Mouse (Mus musculus) spleen, postnatal 36 days (tissue): Measurements from ENCODE around the gene Dlg2.
A peak's percentile ranks its signal among the peaks of the same experiment; 100 is the strongest.

ENCODE experiments used
- DNase-seq, 2 experiments: peaks; one replicate each; pipeline ENCODE4 v3.0.0; 2022; ENCODE audit warnings: low spot score in 2 of 2, mixed read lengths in 1 of 2

The Dlg2 gene

DNA sequence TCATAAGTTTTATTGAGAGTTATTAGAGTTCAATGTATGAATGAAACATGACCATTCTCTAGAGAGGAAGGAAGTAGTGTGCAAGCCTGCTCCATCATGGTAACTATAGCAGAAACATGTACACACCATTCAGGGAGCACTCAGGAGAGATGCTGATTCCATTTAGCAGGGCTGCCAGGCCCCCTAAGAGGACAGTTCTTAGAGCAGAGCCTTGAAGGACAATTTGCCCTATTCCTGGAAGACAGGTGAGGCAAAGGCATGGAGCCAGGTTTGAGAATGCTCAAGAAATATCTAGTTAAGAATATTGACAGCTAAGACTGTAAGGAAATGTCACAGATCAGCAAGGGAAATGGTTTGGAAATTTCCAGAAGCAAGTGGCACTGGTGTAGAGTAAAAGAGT, 1096.8 kb downstream of the Dlg2 start:
- no peak for DNase-seq

DNA sequence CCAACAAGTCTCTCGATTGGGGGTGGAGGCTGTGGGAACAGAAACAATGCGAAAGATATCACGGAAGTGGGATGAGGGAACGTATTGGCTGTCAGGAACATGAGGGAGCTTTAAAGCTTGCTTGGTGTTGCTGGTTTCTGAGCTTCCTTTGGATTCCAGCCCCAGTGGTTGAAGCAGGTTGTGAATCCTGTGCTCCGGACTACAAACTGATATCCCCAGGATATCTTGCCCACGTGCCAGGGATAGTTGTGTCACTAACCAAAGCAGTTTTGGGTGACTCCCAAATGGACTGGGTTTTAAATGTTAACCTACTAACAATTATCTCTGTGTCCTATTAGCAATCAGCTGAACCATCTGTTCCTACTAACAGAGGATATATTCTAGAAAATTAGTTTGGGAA, 1099.7 kb downstream of the Dlg2 start:
- no peak for DNase-seq

DNA sequence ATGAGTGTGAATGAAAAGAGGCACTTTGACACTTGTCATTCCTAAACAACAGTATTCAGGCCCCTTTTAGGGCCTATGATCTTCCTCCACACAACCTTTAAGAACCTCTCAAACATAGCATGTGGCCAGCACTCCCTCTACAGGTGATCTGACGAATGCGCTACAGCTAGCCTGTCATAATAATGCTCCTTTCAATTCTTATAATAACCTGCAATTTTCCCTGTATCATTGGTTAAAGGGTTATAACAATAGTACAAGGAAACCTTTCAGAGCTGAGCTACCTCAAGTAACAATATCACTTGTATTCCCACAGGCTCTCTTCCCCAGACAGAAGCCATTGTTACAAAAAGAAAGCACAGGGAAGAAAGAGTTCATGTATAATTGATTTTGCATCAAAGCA, 1105.7 kb downstream of the Dlg2 start:
- DNase-seq: no peak

DNA sequence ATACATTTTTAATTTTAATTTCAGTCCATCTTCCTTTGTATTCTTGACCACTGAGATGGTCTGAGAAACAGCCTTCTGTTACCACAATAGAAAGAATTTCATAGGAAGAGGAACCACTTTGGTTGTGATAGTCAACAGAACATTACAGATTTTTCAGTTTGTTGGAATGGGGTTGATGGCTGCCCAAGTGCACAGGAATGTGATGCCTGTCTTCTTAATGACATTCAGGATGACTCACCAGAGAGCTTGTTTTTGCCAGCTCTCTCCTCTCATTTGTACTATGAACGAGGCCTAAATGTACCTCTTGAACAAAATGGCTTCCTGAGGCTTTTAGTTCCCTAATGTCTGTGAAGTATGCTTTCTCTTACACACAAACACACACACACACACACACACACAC, 1107.1 kb downstream of the Dlg2 start:
- no peak for DNase-seq

DNA sequence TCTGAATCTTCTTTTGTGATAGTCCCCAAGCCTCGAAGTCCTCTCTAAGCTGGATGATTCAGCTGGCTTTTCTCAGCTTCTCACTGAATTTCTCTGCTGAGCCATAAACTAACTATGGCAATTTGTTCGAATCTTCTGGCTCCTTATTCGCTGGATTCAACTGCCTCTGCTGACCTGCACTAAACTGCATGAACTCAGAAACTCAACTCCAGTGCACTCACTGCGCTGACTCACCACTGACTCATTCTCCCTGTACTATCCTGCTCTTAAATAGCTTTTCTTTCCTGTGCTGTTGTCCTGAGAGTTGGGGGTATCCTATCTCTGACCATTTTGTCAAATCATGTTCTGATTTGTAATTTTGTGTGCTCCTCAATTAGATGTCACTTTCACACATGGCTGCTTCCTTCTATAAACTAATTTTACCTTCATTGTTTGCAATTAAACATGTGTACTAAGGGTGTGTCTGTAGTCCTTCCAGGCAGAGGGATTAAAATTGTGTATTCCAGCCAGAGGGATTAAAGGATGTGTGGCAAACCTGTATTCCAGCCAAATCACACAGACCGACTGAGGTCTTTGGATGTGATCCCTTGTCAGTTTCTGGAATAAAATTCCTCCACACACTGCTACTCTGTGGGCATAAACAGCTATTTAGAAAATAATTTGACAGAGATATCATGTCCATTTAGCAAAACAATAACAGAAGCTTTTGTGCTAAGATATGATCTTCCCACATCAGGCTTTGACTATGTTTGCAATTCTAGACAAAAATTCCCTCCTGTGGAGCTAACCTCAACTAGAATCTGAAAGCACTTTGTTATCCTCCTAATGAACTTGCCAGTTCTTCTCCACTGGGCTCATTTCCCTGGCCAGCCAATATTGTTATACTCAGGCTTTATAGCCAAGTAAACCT, 1115.0 kb downstream of the Dlg2 start:
- no peak for DNase-seq

DNA sequence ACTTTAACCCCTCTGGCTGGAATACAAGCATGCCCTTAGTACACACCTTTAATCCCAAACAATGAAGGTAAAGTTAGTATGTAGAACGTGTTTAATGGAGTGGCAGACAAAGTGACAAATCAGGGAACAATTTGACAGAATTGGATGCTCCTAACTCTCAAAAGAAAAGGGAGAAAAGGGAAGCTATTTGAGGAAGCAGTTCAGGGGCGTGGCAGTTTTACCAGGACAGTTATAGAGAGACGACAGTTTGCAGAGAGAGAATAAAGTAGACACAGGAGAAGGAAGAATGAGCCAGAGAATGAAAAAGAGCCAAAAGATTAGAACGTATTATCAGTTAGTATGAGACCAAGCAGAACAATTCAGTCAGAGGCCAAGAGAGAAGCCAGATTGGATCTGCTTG, 1122.1 kb downstream of the Dlg2 start:
- no peak for DNase-seq

DNA sequence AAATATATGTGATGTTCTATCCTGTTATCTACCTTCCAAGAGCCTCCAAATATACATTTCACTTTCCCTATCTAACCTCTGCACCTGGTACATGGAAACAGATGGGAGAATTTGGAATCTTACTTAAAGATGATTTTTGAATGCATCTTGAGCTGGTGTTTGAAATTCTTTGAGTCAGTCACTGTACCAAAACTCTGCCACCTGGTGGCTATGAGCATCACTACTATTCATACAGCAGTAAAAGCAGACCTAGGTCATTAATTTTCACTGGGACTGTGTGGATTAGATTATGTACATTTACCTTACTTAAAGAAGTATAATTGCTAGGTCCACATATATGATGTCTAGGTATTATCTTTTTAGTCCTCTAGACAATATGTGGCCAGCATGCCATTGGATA, 1124.8 kb downstream of the Dlg2 start:
- no peak for DNase-seq

DNA sequence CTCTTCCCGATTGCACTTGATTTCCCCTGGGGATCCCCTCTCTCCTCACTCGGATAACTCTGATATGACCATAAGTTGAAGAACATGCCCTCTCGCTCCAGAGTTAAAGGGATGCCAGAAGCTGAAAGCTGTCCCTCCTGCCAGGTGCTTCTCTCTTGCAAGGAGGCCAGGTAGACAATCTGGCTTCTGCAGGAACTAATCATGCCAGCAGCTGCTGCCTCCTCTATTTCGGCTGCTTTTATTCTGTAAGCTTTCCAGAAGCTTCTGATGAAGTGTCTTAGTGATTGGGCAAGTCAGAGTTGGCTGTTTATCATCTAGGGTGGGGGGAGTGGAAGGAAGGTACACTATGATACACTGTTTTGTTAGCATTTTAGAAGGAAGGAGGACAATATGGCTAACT, 1127.1 kb downstream of the Dlg2 start:
- no peak for DNase-seq

DNA sequence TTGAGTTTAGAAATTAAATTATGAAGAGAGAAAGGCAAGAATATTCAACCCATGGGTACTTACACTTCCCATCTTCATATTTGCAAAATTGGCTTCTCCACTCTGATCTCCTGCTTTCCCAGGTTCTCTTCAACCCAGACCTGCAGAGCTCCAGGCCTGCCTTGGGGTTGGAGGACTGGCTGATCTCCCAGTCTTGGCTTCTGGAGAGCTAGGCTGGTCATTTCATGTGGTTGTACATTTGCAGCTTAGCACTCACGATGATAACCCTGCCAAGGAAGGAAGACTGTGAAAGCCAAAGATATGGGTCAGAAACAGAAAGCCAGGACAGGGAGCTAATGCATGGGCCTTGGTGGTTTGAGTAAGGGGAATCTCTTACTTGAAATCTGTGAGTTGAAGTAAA, 1176.6 kb downstream of the Dlg2 start:
- DNase-seq: no peak

DNA sequence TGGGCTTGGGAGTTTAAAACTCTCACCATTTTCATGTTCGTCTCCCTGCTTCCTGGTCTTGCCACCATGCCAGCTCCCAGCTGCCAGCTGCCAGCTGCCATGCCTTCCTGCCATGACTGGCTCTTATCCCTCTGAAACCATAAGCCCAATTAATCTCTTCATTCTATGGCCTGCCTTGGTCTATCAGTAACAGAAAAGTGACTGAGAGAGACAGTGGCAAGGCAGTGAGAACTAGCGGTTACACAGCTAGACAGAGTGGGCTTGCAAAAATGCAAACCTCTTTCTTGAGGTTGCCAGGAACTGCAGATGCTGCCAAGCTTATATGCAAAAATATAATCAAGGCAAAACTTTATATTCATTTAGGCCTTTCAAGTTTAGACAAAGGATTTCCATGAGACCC, 1183.0 kb downstream of the Dlg2 start:
- DNase-seq: no peak

DNA sequence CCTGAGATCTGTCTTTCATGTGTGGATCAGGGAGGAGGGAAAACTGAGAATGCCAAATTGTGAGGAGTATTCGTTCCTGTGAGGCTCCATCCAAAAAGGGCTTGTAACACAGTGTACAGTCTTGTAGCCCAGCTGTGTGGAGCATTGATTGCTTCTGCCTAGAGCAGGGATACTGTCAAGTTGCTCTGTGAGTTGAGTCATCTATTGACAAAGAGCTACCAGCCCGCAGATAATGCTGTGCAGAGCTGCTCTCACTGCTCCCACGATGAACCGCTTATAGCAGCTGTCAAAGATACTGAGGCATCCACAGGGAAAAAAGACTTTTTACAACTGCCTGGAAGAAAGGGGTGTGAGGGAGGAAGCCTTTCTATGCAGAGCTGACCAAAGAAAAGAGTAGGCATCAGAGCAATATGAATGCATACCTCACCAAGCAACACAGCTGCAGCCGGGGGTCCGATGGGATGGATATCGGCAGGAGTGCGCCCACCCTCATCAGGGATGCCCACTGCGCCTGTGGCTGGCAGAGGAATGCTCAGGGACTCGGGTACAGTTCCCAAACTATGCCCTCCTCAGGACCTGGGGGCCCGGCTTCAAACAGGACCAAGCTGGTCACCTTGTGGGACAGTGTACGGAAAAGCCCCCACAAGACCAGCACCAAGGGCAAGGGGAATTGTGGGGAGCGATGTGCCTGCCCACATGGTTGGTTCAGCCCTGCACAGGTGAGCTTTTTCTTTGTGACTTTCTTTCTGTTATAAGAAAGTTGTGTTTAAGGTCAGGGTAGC, 1196.0 kb downstream of the Dlg2 start:
- no peak for DNase-seq

DNA sequence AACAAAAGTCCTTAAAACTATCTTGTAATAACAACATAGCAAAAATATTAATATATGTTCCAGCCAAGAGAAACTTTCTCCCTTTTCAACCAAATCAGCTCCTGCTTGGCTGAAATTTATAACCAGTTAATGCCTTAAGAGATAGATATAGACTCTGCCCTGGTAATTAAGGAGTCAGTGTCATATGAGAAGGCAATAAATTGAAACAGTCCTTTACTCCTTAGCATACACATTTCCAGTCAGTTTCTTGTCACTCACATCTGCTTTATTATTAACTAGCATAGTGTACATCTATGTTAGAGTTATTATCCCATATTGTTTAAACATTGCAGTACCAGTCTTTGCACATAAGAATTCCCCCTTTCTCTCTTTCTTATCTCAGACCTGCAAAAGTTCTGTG, 1197.9 kb downstream of the Dlg2 start:
- no peak for DNase-seq

DNA sequence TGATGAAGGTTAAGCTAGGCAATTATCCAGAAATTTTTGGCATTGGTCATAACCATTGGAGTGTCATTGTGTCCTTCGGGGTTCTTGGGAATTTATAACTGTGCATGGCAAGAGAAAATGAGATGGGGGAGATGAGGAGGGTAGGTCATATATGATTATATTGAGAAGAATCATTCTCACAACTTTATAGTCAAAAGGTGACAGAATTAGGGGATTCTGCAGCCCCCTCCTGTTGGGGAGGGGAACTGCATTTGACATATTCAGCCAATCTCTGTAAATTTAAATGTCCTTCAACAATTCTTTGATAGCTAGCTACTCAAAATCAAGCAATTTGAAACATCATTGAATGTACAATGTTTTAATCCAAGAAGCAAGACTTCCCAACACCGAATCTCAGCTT, 1201.5 kb downstream of the Dlg2 start:
- DNase-seq: no peak

DNA sequence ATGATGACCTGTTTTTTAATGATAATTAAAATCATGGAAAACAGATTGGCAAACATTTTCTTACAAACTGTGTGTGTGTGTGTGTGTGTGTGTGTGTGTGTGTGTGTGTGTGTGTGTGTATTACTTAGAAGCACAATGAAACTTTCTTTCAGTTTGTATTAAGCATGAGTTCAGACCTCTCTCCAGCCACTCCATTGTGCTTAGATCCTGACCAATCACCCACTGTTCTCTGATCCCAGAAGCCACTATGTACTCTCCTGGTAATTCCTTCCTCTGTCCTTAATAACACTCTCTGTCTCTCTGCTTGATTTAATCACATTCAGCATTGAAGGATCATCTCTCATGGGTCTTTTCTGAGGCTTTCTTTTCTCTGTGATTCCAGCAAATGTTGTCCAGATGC, 1211.5 kb downstream of the Dlg2 start:
- no peak for DNase-seq

DNA sequence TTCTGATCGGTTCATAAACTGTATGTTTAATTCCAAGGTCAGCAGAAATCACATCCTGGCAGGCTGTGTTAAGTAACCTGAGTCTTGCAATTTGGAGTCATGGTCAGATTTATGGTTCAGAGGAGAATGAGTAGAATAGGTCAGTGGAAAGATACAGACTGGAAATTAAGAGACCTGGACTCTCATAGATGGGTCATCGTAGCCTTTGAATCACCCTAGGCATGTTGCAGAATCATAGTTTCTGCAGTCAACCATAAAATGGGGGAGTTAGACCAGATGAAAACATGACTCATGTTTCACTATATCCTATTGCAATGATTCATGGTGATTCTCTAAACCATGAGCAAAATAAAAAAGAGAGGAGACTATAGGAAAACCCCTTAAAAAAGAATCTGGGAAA, 1213.4 kb downstream of the Dlg2 start:
- DNase-seq: no peak

DNA sequence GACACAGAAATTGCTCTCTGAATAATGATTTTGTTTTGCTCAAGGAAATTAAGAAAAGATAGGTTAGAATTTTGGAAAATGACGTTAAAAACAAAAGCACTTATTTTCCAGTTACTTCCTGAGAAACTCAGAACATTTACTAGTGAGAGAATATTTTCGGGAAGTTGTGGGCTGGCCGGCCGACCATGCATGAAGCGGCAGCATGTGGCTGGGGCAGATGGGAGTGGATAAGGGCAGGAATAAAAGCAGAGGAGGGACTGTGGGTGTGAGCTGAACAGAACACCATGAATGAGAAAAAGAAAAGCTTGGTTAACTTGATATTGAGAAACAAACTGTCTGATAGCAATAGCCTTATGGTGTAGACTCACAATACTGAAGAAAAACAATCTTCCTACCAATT, 1233.4 kb downstream of the Dlg2 start:
- DNase-seq: peak in 1 of 2 experiments; percentile 4

DNA sequence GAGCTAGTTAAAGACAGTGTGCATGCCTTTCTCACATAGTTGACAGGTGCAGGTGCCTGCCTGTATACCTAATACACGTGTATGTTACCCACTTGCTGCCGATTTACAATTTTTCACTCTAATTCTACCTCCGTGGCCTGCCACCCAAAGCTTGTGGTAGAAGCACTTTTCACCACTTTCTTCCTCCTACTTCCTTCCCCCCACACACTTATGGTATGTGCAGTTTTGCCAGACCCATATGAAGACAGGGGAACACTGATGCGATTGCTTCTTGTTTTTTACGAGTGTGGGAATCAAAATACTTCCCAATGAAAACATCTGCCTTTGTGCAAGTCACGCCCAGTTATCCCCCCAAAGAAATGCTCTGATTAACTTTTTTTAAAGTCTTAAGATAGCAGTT, 1234.7 kb downstream of the Dlg2 start:
- no peak for DNase-seq

DNA sequence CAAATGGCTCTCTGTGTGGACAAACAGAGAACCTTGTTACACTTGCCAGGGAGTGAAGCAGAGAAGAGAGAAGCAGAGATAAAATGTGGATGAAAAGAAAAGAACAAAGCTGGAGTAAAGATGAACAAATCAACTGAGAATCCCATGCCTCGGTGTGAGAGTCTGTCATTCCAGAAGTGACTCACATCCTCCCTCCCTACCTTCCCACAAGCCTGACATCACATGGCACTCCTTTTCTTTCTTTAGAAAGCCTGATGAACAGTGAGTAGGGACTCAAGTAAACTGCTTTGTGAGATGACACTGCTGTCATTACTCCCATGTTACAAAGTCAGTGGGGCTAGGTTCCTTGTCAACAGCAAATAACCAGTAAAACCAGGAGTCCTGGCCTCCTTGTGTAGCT, 1239.3 kb downstream of the Dlg2 start:
- DNase-seq: no peak

DNA sequence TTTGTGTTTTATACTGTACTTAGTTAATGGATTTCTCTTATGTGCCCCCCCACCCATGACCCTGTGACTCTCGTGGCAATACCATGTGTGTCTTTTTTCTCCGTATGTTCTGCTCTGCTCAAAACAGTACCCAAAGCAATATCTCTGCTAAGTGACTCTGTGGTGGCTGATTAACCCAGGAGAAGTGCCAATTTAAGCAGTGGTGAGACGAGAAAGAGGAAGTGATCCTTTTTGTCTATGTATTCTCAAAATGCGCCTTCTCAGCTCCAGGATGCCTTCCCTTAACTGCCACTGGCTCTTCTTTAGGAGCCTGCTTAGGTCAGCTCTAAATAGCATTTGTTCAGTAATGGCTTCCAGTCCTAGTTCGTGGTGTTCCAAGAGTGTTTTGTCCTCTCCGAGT, 1240.2 kb downstream of the Dlg2 start:
- peak in 1 of 2 experiments; percentile 8 for DNase-seq

DNA sequence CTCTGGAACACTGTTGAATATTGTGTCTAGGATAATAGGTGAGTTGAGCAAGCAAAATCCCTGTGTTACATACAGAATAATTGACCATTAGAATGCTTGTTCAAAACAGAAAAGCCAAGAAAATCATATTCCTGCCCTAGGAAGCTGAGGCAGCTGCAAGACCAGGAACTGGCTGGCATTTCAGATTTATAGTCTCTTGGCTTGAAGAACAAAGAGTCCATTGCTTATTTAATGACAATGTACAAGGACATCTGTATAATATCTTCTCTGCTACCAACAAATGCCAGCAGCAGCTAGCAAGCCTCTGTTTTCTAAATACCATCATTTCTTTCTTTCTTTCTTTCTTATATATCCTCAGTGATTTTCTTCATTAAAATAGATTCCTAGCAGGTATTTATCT, 1243.8 kb downstream of the Dlg2 start:
- no peak for DNase-seq

DNA sequence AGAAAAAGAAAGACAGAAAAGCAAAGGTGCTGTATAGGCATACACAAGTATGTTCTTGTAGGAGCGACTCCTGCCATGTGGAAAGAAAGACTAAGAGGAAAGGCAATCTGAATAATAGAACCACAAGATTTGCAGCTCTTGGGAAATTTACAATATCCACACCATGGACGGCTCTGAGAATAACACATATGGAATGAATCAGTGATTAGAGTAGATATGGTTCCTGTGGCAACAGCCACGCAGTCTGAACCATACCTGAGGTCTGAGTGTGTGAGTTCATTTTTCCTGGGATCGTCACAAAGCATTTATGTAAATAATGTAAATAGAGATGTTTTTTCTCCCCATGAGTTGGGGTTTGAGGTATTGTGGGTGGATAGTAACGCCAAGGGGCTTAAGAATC, 1247.9 kb downstream of the Dlg2 start:
- no peak for DNase-seq

DNA sequence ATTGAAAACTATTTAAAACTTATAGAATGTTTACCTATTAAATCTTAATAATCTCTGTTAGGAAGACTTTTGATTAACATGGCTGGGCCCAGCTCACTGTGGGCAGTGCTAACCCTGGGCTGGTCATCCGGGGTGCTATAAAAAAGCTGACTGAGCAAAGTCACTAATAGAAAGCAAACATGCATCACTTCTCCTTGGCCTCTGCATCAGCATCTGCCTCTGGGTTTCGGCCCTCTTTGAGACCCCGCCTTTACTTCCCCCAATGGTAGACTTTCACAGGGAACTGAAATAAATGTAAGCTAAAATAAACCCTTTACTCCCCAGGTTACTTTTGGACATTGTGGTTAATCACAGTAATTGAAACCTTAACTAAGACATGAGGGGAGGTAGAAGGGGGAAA, 1264.3 kb downstream of the Dlg2 start:
- peak in 1 of 2 experiments; percentile 4 for DNase-seq
